Mouse (Mus musculus) ES-Bruce4 (cell line): Measurements from ENCODE around the gene Arfgap1.

Source experiments
- CTCF ChIP-seq: IDR thresholded peaks from one replicate; pipeline ENCODE4 v1.8.1; 2011; ENCODE audit warnings: low read depth, low read length
- EP300 ChIP-seq: IDR thresholded peaks from 2 replicates; pipeline ENCODE4 v1.6.1; 2011; ENCODE audit warnings: low read depth, low read length; ENCODE audit not compliant: insufficient read depth
- POLR2A ChIP-seq: IDR thresholded peaks from one replicate; pipeline ENCODE4 v1.8.1; 2011; ENCODE audit warnings: low read length; ENCODE audit not compliant: insufficient read depth

DNA sequence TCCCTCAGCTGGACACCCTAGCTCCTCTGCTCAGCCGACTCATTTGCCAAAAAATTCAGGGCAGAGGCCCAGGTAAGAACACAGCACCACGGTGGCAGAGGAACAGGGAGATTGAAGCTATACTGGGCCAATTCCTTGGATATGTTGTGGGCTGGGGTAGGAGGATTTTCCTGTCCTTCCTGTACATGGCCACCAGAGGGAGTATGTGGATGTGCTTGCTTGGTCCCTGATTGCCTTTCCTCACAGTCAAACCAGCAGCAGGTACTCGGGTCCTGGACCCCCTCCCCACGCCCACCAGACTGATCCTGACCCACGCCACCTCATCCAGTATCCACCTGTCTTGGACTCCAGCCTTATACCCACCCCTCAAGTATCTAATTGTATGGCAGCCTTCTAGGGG lies 29.4 kb downstream of the Arfgap1 start:
- TF ChIP-seq POLR2A (no peak), CTCF (peak; percentile 84), EP300 (no peak)
